Mouse (Mus musculus) heart, embryonic 16.5 days (tissue): ENCODE data around the gene Kcnh6. TPM values are rescaled to one million over a fixed set of nuclear protein-coding genes. Genes with fewer than 3 reads are reported as not detected.
A peak's percentile ranks its signal among the peaks of the same experiment; 100 is the strongest.
"Not testable (repeated sequence)": the region's sequence is repeated elsewhere in the genome, so short reads cannot be mapped to it uniquely, and the experiment has no call there.

Experiments used
- ATAC-seq: fragments of 200-750 bp; cut with Nextera tagmentation; replicated peaks from 2 replicates; pipeline ENCODE4 v1.8.0; 2017; ENCODE audit warnings: moderate number of reproducible peaks; ENCODE audit not compliant: insufficient read depth, low FRiP score; ENCODE audit errors: extremely low read depth
- H3K27ac ChIP-seq: fragments of 300-500 bp; sonication (generic); 2 replicates; pipeline ENCODE4 v1.5.1; 2014; ENCODE audit warnings: mild to moderate bottlenecking, low read length, control low read depth, moderate library complexity
- H3K27me3 ChIP-seq: fragments of 300-500 bp; sonication (generic); 2 replicates; pipeline ENCODE4 v1.6.1; 2014; ENCODE audit warnings: low read length, mixed read lengths; ENCODE audit not compliant: control insufficient read depth, insufficient read depth
- H3K36me3 ChIP-seq: fragments of 300-500 bp; sonication (generic); 2 replicates; pipeline ENCODE4 v1.6.1; 2014; ENCODE audit not compliant: control insufficient read depth, insufficient read depth
- H3K4me1 ChIP-seq: fragments of 300-500 bp; sonication (generic); 2 replicates; pipeline ENCODE4 v1.6.1; 2014; ENCODE audit warnings: low read length, mixed read lengths; ENCODE audit not compliant: control insufficient read depth, insufficient read depth
- H3K4me2 ChIP-seq: fragments of 300-500 bp; sonication (generic); 2 replicates; pipeline ENCODE4 v1.6.1; 2014; ENCODE audit warnings: low read depth, mild to moderate bottlenecking, control low read depth, low read length
- H3K4me3 ChIP-seq: fragments of 300-500 bp; sonication (generic); 2 replicates; pipeline ENCODE4 v1.5.1; 2014; ENCODE audit warnings: mild to moderate bottlenecking, control low read depth, low read length
- H3K9ac ChIP-seq: fragments of 300-500 bp; sonication (generic); 2 replicates; pipeline ENCODE4 v1.6.1; 2014; ENCODE audit warnings: low read length, control low read depth
- H3K9me3 ChIP-seq: fragments of 300-500 bp; sonication (generic); replicated peaks from 2 replicates; pipeline ENCODE4 v1.6.1; 2016; ENCODE audit warnings: low read length; ENCODE audit not compliant: control insufficient read depth
- WGBS: fragments of 180-500 bp; shearing (Covaris S2); extraction: QIAGEN DNeasy Blood & Tissue Kit; methylation state at CpG from one replicate; pipeline ENCODE4 v1.1.7; 2014; 5-methylcytosine and 5-hydroxymethylcytosine counted together
- polyA plus RNA-seq: library from polyadenylated mRNA; unstranded; fragments of >200 nt; fragmentation: Nextera tagmentation; extraction: Ambion mirVana; gene quantifications from 2 replicates; pipeline ENCODE4 v1.2.1, GENCODE M21; 2015

Kcnh6 gene
- polyA plus RNA-seq, 1 experiment from 2014 or later = 0.35 TPM

DNA sequence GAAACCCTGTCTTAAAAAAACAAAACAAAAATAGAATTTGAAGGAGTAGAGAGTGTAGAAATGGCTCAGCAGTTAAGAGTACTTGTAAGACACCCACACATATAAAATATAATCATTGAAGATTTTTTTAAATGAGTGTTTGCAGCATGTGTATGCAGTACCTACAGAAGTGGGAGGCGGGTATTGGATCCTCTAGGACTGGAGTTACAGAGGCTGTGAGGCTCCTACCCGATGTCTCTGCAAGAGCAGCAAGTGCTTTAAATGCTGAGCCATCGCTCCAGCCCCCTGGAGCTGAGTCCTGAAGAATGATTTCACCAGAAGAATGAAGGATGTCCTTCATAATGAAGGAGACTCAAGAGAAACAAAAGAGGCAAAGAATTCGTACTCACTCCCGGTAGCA lies 55.8 kb downstream of the Kcnh6 start:
- H3K9ac ChIP-seq = no peak overlapping the region
- no peak overlapping the region for H3K4me3 ChIP-seq
- H3K4me2 ChIP-seq = no peak overlapping the region
- no peaks in the 10 kb centered on the region for H3K9me3 ChIP-seq
- peaks cover 8% of the 10 kb centered on the region for H3K4me1 ChIP-seq
- H3K27me3 ChIP-seq = no peaks in the 10 kb centered on the region
- peaks cover 9% of the 10 kb centered on the region; the same call in 1 of the 2 replicates for H3K36me3 ChIP-seq
- H3K27ac ChIP-seq = no peak overlapping the region
- no peak for ATAC-seq
- 79% methylated on average over 5 of the region's 5 CpGs for WGBS

DNA sequence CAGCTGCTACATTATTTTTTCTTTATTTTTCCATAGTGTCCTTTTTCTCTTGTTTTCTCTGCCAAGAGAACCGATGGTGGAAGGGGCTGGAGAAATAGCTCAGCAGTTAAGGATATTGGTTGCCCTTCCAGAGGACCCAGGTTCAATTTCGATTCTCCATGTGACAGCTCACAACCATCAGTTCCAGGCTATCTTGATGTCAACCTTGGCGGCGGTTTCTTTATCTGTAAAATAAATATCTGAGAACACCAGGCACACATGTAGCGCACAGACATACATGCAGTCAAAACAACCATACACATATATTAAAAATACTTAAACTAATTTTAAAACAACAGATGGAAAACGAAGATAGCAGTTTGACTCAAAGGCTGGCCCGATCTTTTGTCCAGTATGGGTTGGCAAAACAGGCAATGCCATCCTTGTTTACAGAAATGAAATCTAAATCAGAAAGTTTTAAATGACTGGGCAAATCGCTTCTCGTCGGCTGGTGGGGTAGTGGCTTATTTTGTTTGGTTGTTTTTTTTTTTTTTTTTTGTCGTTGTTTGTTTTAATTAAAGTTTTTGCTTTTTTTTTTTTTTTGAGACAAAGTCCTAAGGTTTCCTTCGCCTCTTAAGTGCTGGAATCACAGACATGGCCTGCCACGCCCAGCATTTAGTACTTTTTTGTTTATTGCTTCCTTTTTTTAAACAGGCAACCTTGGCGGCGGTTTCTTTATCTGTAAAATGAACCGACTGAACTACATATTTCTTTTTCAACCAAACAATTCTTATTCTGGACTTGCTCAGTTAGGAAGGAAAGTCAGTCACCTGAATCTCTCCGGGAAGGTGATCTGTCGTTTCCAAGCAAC lies 57.4 kb downstream of the Kcnh6 start:
- peak overlapping the region; percentile 95 for H3K9ac ChIP-seq
- H3K4me2 ChIP-seq = peak overlapping the region; percentile 84
- ATAC-seq = no peak
- H3K27ac ChIP-seq = 0 out of 2 replicates have a peak overlapping the region, but pooled peaks have one; percentile 14
- 34% methylated on average over 18 of the region's 18 CpGs for WGBS
- H3K36me3 ChIP-seq = no peaks in the 10 kb centered on the region; the same call in 1 of the 2 replicates
- H3K27me3 ChIP-seq = no peaks in the 10 kb centered on the region
- H3K9me3 ChIP-seq = no peaks in the 10 kb centered on the region
- H3K4me1 ChIP-seq = peaks cover 8% of the 10 kb centered on the region
- peak overlapping the region; percentile 90 for H3K4me3 ChIP-seq

DNA sequence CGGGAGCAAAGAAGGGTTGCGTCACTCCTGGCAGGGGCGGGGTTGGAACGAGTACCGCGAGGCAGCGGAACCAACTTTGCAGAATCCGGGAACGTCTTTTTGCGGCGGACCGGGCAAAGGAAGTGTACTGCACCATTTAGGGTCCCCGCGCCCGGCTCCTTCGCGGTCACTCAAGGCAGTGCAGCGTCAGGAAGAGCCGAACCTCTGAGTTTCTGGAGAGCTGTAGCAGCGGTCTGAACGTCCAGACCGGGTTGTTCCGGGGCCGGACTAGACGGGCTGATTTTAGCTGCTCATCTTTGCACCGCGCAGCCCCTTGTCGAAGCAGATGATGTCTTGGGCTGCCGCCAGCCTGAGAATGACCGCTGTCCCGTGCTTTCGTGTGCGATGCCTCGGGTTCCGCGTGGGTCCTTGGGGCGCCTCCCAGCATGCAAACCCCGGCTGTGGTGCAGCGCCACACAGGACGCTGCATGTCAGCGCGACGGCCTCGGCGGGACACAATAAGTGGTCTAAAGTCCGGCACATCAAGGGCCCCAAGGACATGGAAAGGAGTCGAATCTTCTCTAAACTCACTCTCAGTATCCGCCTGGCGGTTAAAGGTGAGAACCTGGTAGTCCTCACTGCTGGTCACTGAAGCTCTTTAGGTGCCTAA lies 58.1 kb downstream of the Kcnh6 start, which contains the start of gene Taco1:
Taco1 (plus strand) TSS at position 139 of the 649 bp plus-strand sequence.
- Histone ChIP-seq H3K4me3 (peak within 1 kb of the TSS; percentile 90), H3K9ac (peak within 1 kb of the TSS; percentile 95)
- peak; percentile 96 for ATAC-seq

GRCm38 (mm10) chr11:106066616-106067015 lies 58.7 kb downstream of the Kcnh6 start:
- not testable (repeated sequence) for H3K27me3 ChIP-seq, H3K36me3 ChIP-seq, H3K9me3 ChIP-seq, H3K4me1 ChIP-seq, ATAC-seq
- Histone ChIP-seq H3K9ac (peak overlapping the region; percentile 95), H3K4me3 (peak overlapping the region; percentile 90), H3K4me2 (peak overlapping the region; percentile 84), H3K27ac (peak overlapping the region; percentile 90)
- WGBS = 11% methylated on average over 23 of the region's 23 CpGs

More for the DNA sequence above, 58.1 kb downstream of the Kcnh6 start, which contains the start of gene Taco1:
- under 1% methylated on average over 49 of the region's 49 CpGs for WGBS
- Histone ChIP-seq H3K27me3 (no peaks in the 10 kb centered on the region), H3K9me3 (no peaks in the 10 kb centered on the region), H3K36me3 (no peaks in the 10 kb centered on the region; the same call in 1 of the 2 replicates), H3K4me1 (peaks cover 8% of the 10 kb centered on the region), H3K27ac (peak within 1 kb of the TSS; percentile 90), H3K4me2 (peak within 1 kb of the TSS; percentile 84)

- no peaks in the 10 kb centered on the region for H3K4me1 ChIP-seq
- H3K9me3 ChIP-seq = no peaks in the 10 kb centered on the region
- no peak overlapping the region for H3K4me3 ChIP-seq
- H3K27ac ChIP-seq = no peak overlapping the region
- ATAC-seq = no peak
- H3K4me2 ChIP-seq = no peak overlapping the region
- peaks cover 21% of the 10 kb centered on the region for H3K36me3 ChIP-seq
- no peaks in the 10 kb centered on the region for H3K27me3 ChIP-seq
- no peak overlapping the region for H3K9ac ChIP-seq
- 85% methylated on average over 3 of the region's 3 CpGs for WGBS
Measured at GRCm38 (mm10) chr11:106073774-106074173, 65.8 kb downstream of the Kcnh6 start.

- Histone ChIP-seq H3K27me3 (no peaks in the 10 kb centered on the region), H3K36me3 (peaks cover 21% of the 10 kb centered on the region), H3K4me2 (no peak overlapping the region), H3K27ac (no peak overlapping the region), H3K4me3 (no peak overlapping the region), H3K4me1 (no peaks in the 10 kb centered on the region), H3K9ac (no peak overlapping the region), H3K9me3 (no peaks in the 10 kb centered on the region)
- ATAC-seq = no peak
- 2% methylated on average over 4 of the region's 4 CpGs for WGBS
Measured at GRCm38 (mm10) chr11:106076321-106076720, 68.4 kb downstream of the Kcnh6 start.

Other genes with a start within 250 kb of the Kcnh6 start
- gene Cyb561, start 54.8 kb upstream of the Kcnh6 start, polyA plus RNA-seq = 8.0 and 10.5 TPM in 2 replicates
- gene Ace, start 40.2 kb upstream of the Kcnh6 start, polyA plus RNA-seq = 3.1 and 4.3 TPM in 2 replicates
- 0.10 TPM in 1 of 2 replicates, not detected in the other for gene Ace3, start 13.4 kb upstream of the Kcnh6 start, polyA plus RNA-seq
- gene Dcaf7, start 28.7 kb downstream of the Kcnh6 start, polyA plus RNA-seq = 44.6 and 47.2 TPM in 2 replicates
- 13.0 and 15.6 TPM in 2 replicates for gene Taco1, start 57.9 kb downstream of the Kcnh6 start, polyA plus RNA-seq
- gene Map3k3, start 76.5 kb downstream of the Kcnh6 start, polyA plus RNA-seq = 17.6 and 21.7 TPM in 2 replicates
- gene Gm10840, start 152.7 kb downstream of the Kcnh6 start, polyA plus RNA-seq = not detected in 2 replicates
- 95.5 and 107 TPM in 2 replicates for gene Limd2, start 152.7 kb downstream of the Kcnh6 start, polyA plus RNA-seq
- 17.5 and 21.9 TPM in 2 replicates for gene Strada, start 194.0 kb downstream of the Kcnh6 start, polyA plus RNA-seq
- 101 and 110 TPM in 2 replicates for gene Ccdc47, start 208.2 kb downstream of the Kcnh6 start, polyA plus RNA-seq
- gene Ddx42, start 208.8 kb downstream of the Kcnh6 start, polyA plus RNA-seq = 46.5 and 47.2 TPM in 2 replicates
- gene Ftsj3, start 248.0 kb downstream of the Kcnh6 start, polyA plus RNA-seq = 34.0 and 38.7 TPM in 2 replicates
- 217 and 221 TPM in 2 replicates for gene Psmc5, start 248.0 kb downstream of the Kcnh6 start, polyA plus RNA-seq